Mouse (Mus musculus) liver, postnatal 0 days (tissue): ENCODE results near the gene Ccdc24.

Experiments
- CTCF ChIP-seq: sonication (generic); IDR thresholded peaks from 2 replicates; pipeline ENCODE4 v1.5.1; 2016; ENCODE audit warnings: antibody characterized with exemption, low read depth
- EP300 ChIP-seq: IDR thresholded peaks from 2 replicates; pipeline ENCODE4 v1.6.1; 2016; ENCODE audit warnings: antibody characterized with exemption, low read depth, mild to moderate bottlenecking

GRCm38 (mm10) chr4:117871787-117872186 lies 570 bp downstream of the Ccdc24 start:
- TF ChIP-seq CTCF (no peak), EP300 (no peak)
